Mouse (Mus musculus) CD4-positive helper T cell, adult 2 months (primary cell): ENCODE measurements at regions not wholly inside any gene's neighbourhood (a gene's known extent, or its start where the extent isn't known, plus 50 kb on each side); places are given as distances from the start of the nearest gene placed in this dataset.
"Not testable (repeated sequence)": the region's sequence is repeated elsewhere in the genome, so short reads cannot be mapped to it uniquely, and the experiment has no call there.

Source experiments
- DNase-seq: peaks from one replicate; pipeline ENCODE4 v3.0.0-alpha.2; 2012; ENCODE audit warnings: low read depth, missing footprints, low spot score

GRCm38 (mm10) chr17:83997778-83998177 is 150.0 kb upstream of the Haao start:
- DNase-seq = peak; percentile 72

DNA sequence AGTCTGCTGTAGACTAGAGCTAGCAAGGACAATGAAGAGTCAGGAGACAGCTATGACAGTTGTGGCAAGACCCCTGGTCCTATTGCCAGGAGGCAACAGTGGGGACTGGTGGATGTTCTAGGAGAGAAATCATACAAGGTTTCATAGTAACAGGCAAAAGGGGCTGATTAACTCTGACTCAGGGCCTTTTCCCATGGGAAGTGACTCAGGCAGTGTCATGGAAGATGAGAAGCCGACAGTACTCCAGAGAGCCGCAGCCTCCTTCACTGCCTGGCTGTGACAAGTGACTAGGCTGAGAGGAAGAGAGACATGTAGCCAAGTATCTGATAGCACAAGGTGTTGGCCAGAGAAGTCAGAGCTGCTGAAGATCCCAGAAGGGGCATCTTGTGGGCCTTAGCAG is 145.3 kb upstream of the Haao start:
- DNase-seq = no peak

DNA sequence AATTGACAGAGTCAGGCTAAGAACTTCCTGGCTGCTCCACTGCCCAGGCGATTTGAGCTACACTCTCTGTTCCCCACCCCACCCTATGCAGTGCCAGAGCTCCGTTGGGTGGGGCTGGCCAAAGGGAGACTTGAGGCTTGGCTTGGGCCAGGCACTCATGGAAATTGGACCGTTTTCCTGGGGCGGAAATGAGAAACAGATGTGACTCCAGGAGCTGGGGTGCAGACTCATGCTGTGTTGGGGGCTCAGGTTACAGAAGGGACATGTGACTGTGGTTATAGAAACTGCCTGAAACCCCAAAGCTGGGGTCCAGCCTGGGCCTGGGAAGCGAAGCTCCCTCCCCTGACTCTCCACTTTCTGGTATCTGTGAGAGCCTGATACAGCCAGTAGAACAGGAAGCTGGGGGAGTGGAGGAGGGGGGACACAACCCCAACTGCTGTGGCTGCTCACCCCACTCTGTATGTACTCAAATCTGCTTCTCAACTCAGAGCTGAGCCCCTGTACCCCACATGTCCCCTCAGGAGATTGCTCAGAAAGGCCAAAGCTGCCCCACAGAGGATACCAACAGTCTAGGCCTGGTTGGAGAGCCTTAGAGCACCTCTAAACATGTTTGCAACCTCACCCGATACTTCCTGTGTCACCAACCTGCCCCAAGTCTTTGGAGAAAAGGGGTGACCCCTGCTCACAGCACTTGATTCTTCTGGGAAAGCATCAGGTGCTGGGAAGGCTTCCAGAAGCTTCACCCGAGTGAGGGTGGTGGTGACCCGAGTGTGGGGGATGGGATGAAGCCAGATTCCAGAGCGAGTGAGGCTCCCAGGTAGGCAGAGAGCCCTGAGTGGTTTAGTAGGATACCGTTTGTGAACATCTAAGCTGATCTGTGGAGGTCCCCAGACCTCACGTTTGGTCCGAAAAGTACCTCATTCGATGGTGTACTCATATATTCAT is 142.9 kb upstream of the Haao start:
- DNase-seq = peak; percentile 34

DNA sequence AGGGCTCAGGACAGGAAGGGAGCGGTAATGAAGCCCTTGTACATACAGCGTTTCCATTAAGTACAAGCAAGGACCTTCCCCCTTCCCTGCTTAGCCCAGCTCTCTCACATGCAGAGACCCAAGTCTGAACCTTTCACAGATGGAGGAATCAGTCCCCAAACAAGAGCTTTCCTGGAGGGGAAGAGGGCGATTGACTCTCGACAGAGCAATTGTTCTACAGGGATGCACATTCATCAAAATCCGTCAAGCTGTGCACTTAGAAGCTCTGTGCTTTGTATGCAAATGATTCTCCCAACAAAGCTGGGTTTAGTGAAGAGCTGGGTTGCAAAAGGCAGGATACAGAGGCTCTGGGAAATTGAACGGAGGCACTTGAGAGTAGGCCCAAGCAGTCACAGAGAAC is 141.1 kb upstream of the Haao start:
- no peak for DNase-seq

DNA sequence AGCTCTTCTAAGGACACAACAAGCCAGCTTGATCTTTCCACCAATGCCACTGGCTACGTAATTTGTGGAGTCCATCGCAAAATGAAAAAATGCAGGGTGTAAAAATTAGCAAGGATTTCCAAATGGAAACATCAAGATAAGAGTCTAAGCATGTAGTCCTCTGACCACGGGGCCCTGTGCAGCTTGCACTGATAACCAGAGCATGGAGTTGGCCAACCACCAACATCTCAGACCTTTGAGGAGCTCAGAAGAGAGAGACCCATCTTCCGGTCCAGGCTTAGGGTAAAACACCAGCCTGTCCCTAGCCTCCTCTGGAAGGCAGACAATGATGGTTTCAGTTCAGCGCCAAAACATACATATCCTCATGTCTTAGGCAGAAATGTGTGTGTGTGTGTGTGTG is 140.4 kb upstream of the Haao start:
- no peak for DNase-seq

GRCm38 (mm10) chr17:83987683-83988082 is 139.9 kb upstream of the Haao start:
- DNase-seq = no peak

DNA sequence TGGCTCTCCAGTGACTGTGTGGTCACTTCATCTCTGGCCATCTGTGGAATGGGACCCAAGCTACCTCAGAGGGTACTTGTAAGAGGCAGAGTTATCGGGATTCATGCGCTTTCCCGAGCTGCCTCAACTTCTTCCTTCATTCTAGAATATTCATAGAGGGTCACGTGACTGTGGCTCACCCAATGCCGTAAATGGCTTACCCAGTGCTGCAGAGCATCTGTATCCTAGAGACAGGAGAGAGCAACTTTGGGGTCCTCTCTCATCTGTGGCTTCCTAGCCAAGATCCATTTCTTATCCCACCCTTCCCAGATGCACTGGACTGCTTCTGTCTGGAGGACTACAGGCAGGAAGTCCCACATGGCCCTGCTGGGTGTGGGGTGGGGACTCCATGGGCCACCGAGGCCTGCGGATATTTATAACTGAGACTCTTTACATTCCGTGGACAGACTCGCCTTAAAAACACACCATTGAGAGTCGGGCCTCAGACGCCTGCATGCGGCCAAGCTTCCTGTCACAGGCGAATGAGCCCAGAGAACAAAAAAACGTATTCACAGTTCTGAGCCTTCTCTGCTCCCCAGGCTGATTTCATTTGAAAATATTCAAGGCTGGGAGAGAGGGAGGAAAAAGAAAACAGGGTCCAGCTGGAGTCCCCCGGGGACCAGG is 138.3 kb upstream of the Haao start:
- no peak for DNase-seq

DNA sequence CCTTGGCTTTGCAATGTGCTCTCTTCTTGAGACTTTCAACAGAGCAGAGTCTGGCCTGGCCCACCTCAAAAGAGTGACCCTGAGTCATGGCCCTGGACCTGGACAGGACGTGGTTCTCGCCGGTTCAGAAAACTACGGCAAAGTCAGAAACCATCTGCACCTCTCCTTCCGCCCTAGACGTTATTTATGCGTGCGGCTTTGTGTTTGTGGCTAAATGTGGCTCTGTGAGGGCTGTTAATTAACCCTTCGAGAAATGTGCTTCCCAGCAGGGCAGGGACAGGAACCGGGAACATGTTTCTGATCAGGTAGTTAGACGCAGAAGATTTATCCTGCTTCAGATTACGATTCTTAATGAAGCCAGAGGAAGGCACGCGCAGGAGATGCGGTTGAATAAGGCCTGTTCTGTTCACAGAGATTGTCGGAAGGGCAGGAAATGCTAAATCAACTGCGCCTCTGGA is 137.6 kb upstream of the Haao start:
- DNase-seq = peak; percentile 28

GRCm38 (mm10) chr17:83983837-83984388 is 136.2 kb upstream of the Haao start:
- DNase-seq = no peak

- DNase-seq = no peak
These were observed 135.5 kb upstream of the Haao start for GRCm38 (mm10) chr17:83983070-83983836.

DNA sequence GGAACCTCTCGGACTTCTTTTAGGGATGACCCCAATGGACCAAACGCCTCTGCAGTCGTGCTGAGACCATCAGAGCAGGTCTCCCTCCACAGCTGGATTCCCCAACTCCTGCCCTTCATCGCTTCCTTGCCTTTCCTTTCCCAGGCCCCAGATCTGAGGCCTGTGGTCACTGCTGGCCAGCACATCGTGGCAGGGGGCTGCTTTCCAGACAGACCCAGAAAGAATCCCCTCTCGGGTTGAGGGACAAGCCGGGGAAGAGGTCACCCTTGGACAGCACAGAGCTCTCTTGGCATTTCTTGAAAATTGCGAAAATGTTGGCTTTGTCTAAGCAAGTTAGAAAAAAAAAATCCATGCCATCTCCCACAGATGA is 134.9 kb upstream of the Haao start:
- no peak for DNase-seq

- no peak for DNase-seq
These were observed 131.2 kb upstream of the Haao start for GRCm38 (mm10) chr17:83978858-83979470.

DNA sequence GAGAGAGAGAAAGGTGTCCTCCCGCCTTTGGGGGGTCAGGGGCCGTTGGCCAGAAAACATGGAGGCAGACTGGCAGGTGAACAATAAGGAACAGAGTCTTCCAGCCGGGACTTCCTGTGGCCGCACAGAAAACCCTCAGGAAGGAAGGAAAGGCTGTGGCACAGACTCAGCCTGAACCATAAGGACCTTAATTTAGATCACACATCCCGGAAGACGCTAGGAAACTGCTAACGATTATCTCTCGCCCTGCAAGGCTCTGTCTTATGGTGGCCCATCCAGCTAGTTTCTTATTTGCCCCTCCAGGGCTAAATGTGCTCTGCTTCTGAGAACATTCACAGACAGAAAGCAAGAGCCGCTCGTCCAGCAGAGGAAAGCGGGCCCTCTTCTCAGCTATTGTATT is 130.0 kb upstream of the Haao start:
- no peak for DNase-seq

- no peak for DNase-seq
These were observed 128.1 kb upstream of the Haao start for GRCm38 (mm10) chr17:83975813-83976212.

- DNase-seq = peak; percentile 69
These were observed 125.9 kb upstream of the Haao start for GRCm38 (mm10) chr17:83973461-83974350.

DNA sequence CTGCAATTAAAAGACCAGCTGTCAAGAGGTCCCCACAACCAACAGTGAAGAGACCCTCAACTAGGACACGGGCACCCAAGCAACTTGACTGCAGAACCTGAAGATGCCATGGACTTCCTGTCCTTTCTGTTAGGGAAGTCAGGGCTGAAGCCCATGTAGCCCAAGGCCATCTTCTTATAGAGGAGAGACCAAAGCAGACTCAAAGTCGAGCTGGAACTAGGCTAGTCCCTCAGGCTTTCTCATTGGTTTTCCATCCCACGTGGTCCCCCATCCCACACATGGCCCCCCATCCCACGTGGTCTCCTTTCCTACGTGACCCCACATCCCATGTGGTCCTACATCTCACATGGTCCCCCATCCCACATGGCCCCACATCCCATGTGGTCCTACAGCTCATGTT is 125.1 kb upstream of the Haao start:
- no peak for DNase-seq

- no peak for DNase-seq
These were observed 124.7 kb upstream of the Haao start for GRCm38 (mm10) chr17:83972470-83972869.

- DNase-seq = no peak
These were observed 124.3 kb upstream of the Haao start for GRCm38 (mm10) chr17:83972026-83972425.

GRCm38 (mm10) chr17:83969407-83969826 is 121.7 kb upstream of the Haao start:
- no peak for DNase-seq

GRCm38 (mm10) chr17:83968124-83968523 is 120.4 kb upstream of the Haao start:
- not testable (repeated sequence) for DNase-seq
